Mouse (Mus musculus) telencephalon, adult 2 months (tissue): ENCODE measurements around the gene Mpzl3.

ENCODE experiments used
- DNase-seq: peaks from one replicate; pipeline ENCODE4 v3.0.0-alpha.2; 2011; ENCODE audit warnings: low read depth, low spot score

The Mpzl3 gene

DNA sequence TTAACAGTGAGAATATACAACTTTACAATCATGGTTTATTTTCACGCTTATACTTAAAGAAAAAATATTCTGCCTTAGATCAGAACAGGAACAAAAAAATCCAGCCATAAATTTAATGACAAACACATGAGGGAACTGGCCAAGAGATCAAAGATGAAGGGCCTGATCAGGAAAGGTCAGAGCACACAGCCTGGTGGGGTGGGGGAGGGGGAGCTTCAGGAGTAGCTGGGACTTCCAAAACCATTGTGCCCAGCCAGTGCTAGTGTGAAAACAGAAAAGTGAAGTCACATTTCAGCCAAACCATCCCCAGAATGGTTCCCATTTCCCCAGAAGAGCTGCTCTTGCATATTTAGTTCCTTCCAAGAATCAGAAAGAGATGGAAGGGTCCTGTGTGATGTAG lies 47.5 kb downstream of the Mpzl3 start:
- DNase-seq, result no peak

DNA sequence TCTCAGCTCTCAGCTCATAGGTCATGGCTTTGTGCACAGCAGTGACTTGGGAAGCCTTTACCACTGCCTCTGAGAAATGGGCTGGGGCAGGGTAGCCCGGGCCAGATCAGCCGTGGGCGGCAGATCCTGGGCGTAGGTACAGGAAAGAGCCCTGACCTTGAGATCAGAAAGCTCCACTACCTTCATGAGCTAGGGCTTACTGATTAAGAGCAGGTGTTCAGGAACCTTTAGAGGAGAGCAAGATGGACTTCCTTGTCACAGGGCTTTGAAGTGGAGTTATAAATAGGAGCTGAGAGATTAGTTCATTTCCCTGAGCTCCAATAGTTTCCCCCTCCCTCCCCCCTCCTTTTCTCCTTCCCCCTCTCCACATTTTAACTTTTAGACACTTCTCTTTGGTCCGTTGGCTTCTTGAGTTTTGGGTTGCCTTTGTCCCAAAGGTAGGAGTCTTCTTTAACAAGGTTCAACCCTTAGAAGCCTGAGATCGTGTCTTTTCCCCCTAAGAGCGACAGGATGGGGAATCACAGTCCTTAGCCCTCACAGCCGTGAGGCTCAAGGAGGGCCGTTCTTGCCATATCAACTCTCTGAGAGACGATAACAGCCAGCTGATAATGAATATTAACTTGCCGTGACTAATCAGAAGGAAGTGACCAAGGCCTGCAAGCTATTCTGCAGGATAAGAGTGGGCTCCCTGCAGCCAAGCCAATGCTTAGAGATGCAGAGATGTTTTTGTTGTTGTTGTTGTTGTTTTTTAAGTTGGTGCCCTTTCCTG lies 48.4 kb downstream of the Mpzl3 start:
- DNase-seq, result no peak

DNA sequence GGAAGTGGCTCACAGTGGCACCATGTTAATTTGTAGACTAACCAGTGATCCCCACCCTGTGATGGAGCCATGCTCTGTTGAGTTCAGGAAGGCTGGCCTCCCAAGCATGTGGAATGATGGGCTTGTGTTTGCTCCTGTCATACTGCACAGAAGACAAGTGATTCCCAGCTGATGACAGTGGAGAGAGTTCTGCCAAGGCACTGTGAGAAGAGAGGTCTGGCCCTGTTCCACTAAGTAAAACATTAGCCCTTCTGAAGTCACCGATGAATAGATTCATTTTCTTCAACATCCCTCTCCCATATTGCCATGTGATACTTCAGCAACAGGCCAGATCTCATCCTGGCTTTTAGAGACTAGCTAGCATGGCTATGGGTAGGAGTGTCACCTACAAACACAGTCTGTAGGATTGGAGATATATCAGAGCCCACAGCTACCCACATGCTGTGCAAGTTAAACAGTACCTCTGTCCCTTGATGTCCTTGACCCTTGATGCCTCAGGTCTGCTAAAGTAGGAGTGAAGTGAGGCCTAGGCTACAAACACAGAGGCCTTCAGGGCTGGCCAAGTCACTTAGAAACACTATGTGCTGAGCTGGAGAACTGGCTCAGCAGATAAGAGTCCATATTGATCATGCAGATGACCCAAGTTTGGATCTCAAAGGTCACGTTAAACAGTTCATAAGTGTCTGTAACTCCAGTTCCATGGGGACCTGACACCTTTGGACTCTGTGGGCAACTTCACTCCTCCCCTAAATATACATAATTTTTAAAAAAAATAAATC lies 50.8 kb downstream of the Mpzl3 start:
- no peak for DNase-seq

DNA sequence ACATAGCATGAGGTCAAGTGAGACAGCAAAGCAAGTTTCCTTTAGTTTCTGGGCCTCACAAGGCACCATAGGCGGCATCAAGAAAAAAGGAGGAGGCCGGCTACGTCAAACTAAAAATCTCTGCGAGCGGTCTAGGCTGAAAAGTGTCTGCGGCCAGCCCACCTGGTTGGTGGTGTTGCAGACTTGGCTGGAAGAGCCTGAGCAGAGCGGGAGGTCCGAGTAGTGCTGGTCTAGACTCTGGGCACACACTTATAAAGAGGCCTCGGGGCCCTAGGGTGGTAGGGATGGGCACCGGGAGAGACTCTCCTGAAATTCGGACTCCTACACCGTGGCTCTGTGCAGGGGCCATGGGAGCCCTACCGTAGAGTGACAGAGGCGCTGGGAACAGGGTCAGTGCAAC lies 60.7 kb downstream of the Mpzl3 start:
- peak; percentile 85 for DNase-seq

DNA sequence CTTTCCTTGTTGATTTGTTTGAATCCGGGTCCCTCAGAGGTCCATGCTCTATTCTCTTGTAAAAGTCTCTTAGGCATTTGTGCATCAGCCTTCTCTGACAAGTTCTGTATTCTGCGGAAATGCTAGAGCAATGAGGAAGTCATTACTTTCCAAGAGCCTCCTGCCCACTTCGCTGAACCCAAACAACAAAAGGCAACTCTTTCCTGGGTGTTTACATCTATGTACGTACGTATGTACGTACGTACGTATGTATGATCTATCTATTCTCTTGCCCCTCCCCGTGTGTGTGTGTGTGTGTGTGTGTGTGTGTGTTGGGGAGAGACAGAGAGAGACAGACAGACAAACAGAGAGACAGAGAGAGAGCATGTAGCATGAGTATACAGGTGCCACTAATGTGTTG lies 61.8 kb downstream of the Mpzl3 start:
- no peak for DNase-seq

DNA sequence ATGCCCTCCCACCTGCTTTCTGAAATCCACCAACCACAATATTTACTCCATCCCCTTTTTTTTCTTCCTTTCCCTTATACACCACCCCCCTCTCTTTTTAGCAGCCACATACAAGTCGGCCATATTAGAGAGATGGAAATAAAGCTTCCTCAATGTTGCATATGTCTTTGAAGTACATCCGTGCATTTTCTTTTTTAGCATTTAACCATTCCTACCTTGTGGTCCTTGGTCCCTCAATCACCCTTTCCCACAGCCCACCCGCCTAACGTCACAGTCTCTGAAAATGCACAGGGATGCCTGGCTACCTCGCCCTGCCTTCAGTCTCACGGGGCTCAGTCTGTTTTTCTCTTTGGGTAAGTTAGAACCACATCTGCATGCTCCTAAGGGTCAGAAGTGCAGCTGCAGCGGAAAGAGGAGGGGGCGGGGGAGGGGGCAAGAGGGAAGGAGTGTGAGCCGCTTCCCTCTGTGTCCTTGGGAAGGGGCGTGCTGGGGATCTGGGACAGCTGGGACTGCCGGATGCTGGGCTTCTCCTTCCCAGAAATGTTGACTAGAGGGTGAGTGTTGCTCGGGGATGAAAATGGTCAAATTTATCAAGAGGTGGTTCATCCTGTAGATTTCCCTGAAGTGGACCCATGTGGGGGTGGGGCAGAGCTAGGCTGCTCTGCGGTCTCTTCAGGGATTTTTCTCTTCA lies 62.9 kb downstream of the Mpzl3 start, which contains the start of gene Scn2b:
TSS of gene Scn2b (plus strand) at position 42 of the 691 bp plus-strand sequence.
- DNase-seq, result peak; percentile 83

DNA sequence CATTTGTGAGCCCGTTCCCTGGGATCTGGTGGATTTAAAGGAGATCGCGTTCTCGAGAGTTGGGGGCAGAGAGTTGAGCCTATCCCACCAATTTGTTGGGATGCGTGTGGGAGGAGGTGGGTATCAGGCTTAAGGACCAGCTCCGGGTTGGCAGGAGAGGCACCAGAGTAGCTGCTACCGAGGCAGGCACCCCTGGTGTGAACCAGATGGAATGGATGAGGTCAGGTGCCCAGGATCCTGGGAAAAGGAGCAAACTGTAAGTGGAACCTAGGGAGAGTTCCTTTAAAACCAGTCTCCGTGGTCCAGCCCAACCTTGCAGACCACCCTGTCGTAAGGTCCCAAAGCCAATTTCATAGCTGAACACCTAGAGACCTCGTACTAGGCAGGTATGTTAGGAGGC lies 63.6 kb downstream of the Mpzl3 start:
- no peak for DNase-seq

DNA sequence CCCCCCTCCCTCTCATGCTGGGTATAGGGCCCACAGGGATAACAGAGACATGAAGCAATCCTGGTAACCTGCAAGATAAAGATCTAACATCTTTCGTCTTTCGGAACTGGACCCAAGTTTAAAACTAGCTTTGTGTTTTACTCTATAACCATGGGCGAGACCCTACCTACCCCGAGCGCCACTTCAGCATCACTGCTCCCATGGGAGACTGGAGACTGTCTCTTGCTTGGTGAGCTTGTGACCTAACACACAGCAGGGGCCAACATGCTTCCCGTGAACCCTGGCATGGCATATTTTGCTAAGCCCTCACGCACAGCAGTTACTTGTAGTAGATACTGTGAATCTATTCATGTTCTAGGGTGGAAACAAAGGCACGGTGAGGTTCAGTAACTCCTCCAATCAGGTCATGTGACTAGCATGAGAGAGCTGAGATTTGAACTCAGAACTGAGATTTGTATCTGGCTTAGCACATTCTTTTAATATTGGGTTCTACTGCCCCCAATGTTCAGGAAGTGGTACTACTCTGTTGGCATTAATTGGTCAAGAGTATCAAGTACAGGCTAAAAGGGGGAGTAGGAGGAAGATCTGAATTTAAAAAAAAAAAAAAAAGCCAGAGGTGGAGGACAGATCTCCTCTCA lies 64.4 kb downstream of the Mpzl3 start:
- no peak for DNase-seq

DNA sequence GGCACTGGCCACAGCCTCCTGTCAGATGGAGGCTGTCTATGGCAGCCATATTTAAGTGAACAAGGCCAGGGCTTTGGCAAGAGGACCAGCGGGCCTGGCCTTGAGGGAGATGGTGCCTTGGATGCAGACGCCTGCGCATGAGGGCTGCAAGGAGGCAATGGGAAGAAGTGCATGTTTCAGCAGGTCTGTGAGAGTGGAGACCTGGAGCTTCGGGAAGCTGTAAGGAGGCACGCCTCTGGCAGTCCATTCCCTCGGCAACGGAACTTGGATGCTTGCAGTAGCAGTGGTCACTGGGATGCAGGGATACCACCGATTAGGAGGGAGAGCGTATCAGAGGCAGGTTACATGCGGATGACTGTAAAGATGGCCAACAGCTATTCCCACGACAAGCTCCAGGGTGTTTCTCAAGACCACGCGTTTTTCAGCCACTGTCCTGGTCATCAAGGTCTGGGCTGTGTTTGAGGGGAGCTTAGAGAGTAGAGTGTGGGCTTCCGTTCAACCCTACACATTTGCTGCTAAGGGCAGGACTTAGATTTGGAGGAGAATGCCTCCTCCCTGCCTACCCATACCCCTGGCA lies 65.1 kb downstream of the Mpzl3 start:
- no peak for DNase-seq

DNA sequence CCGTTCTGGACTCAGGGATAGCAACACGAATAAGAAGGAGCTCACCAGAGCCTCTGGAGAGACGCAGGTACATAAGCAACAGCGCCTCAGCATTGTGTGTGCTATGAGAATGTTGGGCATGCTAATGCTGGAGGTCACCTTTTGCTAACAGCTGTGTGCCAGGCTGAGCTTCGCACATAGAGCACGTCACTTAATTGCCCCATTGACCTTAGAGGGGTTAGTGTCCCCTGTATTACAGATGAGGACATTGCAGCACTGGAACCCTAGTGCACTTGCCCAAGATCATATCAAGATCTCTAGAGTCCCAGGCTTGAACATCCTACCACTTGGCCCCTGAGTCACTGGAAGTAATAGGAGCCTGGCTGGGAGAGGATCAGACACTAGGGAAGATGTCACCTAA lies 65.6 kb downstream of the Mpzl3 start:
- no peak for DNase-seq

DNA sequence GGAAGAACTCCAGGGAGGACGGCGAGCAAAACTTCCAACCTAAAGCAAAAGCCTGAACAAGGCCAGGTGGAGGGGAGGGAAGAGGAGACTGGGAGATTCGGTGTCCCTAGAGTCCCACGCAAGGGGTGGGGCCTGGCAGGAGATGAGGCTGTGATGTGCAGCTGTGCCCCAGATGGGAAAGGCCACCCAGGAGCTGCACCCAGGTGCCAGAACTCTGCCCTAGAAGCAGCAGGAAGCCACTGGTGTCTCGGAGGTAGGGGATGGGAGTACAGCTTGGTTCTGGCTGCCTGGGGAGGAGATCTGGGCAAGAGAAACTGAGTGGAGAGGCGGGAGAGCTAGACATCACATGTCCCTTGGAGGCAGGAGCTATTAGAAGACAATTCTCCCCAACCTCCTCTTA lies 66.0 kb downstream of the Mpzl3 start:
- DNase-seq, result no peak

DNA sequence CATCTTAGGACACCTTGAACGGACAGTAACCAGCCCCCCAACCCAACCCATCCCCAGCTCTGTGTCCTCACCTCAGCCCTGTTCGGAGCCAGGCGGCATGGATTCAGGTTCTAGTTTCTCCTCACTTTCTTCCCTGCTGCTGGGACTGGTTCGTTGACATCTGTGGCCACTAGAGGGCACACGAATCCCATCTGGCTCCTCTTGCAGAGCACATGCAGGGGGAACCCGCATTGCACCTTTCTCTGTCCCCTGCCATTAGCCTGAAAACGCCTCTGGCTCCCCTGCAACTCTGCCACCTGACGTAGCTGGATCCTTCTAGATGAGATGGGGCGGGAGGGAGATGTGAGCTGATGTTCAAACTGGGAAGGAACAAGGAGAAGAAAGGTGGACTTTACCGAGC lies 66.8 kb downstream of the Mpzl3 start:
- no peak for DNase-seq

DNA sequence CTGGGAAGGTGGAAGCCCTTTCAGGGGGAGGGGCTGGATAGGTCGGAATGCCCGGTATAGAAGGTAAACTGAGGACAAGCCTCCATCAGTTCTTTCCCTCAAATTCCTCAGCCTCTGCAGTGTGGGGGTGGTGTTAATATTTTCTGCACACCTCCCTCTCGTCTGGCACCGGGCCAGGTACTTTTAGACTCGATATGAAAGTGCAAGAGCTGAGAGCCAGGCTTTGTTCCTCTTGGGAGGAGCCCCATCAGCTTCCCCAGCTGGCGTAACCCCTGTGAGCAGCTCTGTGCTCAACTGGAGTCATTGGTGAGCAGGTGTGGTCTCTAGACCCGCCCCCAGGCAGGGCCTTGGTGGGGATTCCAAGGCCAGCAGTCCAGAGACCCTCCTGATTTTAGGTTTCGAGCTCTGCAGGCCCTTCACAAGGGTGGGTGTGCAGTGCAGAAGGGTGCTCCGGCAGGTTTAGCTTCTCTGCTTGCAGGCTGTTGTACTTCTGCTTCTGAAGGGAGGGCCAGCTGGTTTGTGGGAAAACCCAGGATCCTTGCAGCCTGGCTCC lies 67.3 kb downstream of the Mpzl3 start:
- DNase-seq, result peak; percentile 84

DNA sequence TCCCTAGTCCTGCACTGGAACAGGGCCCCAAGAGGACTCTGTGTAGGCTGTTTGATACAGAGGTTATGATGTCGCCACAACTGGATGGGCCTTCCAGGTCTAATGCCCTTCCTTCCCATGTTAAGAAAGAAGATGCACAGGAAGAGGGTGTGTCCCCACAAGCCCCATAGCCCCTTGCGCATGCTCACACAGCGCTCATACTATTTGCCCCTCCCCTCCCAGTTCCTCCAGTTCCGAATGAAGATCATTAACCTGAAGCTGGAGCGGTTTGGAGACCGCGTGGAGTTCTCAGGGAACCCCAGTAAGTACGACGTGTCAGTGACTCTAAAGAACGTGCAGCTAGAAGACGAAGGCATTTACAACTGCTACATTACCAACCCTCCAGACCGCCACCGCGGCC lies 70.2 kb downstream of the Mpzl3 start:
- DNase-seq, result no peak

DNA sequence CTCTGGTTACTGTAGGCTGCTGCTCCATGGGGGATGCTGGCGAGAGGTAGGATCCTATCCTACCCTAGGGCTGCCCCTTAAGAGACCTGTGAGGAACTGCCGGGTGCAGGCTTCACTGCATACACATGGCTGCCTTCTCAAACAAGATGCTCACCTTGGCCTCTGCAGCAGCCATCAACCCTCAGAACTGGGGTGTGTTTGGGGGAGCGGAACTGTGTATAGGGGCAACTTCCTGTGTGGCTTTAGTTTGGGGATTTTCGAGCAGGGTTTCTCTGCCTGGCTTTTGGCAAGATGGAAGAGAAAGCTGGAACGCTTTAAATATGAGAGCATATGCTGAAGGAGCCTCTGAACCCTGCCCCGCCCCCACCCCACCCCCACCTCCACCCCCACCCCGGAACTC lies 72.0 kb downstream of the Mpzl3 start:
- DNase-seq, result no peak
